Mouse (Mus musculus) spleen, adult 2 months (tissue): ENCODE measurements around the gene Lrriq4. TPM values are rescaled to one million over a fixed set of nuclear protein-coding genes. Genes with fewer than 3 reads are reported as not detected.

Experiments
- DNase-seq, 2 experiments: peaks; one replicate each; pipeline versions ENCODE4 v3.0.0 to v3.0.0-alpha.2; 2012 to 2021; ENCODE audit warnings: low spot score in 2 of 2, low read depth in 1 of 2
- H3K27ac ChIP-seq: fragments of 200-500 bp; 2 replicates; pipeline ENCODE4 v1.5.1; 2012; ENCODE audit warnings: low read length, inconsistent platforms; ENCODE audit not compliant: insufficient read depth
- H3K27me3 ChIP-seq: fragments of 200-500 bp; 2 replicates; pipeline ENCODE4 v1.6.1; 2012; ENCODE audit warnings: mild to moderate bottlenecking, moderate library complexity, low read length, inconsistent platforms; ENCODE audit not compliant: control insufficient read depth, insufficient read depth
- H3K36me3 ChIP-seq: fragments of 200-500 bp; 2 replicates; pipeline ENCODE4 v1.6.1; 2012; ENCODE audit warnings: mild to moderate bottlenecking, low read length, inconsistent platforms; ENCODE audit not compliant: control insufficient read depth, insufficient read depth
- H3K4me1 ChIP-seq: fragments of 200-500 bp; 2 replicates; pipeline ENCODE4 v1.6.1; 2011; ENCODE audit warnings: inconsistent platforms; ENCODE audit not compliant: control insufficient read depth, insufficient read depth, insufficient read length
- H3K4me3 ChIP-seq: fragments of 200-500 bp; 2 replicates; pipeline ENCODE4 v1.5.1; 2011; ENCODE audit warnings: mild to moderate bottlenecking, inconsistent platforms; ENCODE audit not compliant: insufficient read depth, insufficient read length; ENCODE audit errors: extremely low read depth
- CTCF ChIP-seq: fragments of 200-500 bp; IDR thresholded peaks from 2 replicates; pipeline ENCODE4 v1.5.1; 2011; ENCODE audit warnings: mild to moderate bottlenecking, inconsistent platforms; ENCODE audit not compliant: insufficient read depth, insufficient read length, insufficient replicate concordance; ENCODE audit errors: extremely low read depth
- POLR2A ChIP-seq: fragments of 200-500 bp; IDR thresholded peaks from 2 replicates; pipeline ENCODE4 v1.6.1; 2011; ENCODE audit warnings: low read depth, low read length, inconsistent platforms
- WGBS: fragments of 180-500 bp; shearing (Covaris S2); methylation state at CpG from one replicate; pipeline ENCODE4 v1.1.7; 2018; 5-methylcytosine and 5-hydroxymethylcytosine counted together
- polyA plus RNA-seq: library from polyadenylated mRNA; depleted of rRNA; stranded (reverse); fragments of >200 nt; gene quantifications from 2 replicates; pipeline ENCODE4 v1.2.3, GENCODE M21; 2012

Gene Lrriq4
- polyA plus RNA-seq, 1 experiment = not detected

DNA sequence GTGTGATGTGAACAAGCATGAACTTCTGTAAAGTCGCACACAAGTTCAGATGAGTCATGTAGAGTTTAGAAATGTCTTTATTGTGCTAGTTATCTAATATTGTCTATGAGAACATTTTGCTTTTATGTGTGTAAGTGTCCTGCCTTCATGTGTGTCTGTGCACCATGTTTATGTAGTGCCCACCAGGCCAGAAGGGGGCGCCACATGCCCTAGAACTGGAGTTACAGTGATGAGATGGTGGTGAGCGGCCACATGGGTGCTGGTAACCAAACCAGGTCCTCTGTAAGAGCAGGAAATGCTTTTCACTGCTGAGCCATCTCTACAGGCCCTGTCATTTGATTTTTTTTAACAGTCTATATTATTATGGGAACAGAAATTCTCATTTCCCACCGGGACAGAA, 8.7 kb upstream of the Lrriq4 start:
- TF ChIP-seq CTCF (no peak), POLR2A (no peak)
- DNase-seq = no peak
- Histone ChIP-seq H3K36me3 (no peaks in the 10 kb centered on the region), H3K27ac (no peak overlapping the region), H3K27me3 (no peaks in the 10 kb centered on the region), H3K4me3 (no peak overlapping the region), H3K4me1 (no peaks in the 10 kb centered on the region)
- WGBS = 89% methylated on average over 4 of the region's 4 CpGs

- WGBS = 67% methylated on average over 8 of the region's 8 CpGs
- Histone ChIP-seq H3K4me3 (no peak overlapping the region), H3K36me3 (no peaks in the 10 kb centered on the region), H3K4me1 (no peaks in the 10 kb centered on the region; the same call in 1 of the 2 replicates), H3K27me3 (peaks cover 10% of the 10 kb centered on the region), H3K27ac (no peak overlapping the region)
- no peak for DNase-seq
- TF ChIP-seq CTCF = no peak
Observed at GRCm38 (mm10) chr3:30646761-30647160, 2.5 kb downstream of the Lrriq4 start.

DNA sequence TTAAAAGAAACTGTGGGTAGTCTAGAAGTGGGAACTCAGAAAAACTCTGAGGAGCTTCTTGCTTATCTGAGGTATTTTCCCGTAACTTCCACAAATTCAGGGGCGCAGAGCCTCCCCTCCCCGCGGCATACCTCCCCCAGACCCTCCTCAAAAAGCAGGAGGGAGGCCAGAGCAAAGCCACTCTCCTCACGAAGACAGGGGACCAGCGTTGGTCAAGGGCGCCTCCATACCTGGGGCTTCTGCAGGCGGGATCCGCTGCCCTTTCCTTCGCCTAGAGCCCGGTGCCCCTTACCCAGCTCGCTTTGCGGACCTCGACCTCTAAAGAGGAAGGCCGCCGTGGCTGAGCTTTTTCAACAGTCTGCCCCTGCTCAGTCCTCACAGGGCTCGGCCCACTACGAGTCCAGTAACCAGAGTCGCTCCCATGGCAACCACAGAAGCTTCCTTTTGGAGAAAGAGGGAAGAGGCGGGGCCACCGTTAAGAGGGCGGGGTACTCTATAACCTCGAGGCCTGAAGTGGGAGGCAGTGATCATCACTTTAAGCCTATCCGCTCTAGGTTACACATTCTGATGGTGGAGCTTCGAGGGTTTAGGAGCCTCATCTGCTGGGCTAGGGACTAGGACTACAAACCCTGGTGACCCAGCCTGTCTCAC, 3.3 kb downstream of the Lrriq4 start, which contains the start of gene Lrrc34:
Gene Lrrc34 (minus strand): TSS at position 430 of the 651 bp plus-strand sequence.
- Histone ChIP-seq H3K36me3 (no peaks in the 10 kb centered on the region), H3K27me3 (peaks cover 10% of the 10 kb centered on the region), H3K4me3 (no peak within 1 kb of the TSS), H3K27ac (no peak within 1 kb of the TSS), H3K4me1 (no peaks in the 10 kb centered on the region; the same call in 1 of the 2 replicates)
- 5% methylated on average over 25 of the region's 25 CpGs for WGBS
- DNase-seq = no peak
- TF ChIP-seq CTCF (no peak), POLR2A (no peak)

- no peak for DNase-seq
- Histone ChIP-seq H3K27me3 (peaks cover 10% of the 10 kb centered on the region), H3K27ac (no peak overlapping the region), H3K36me3 (no peaks in the 10 kb centered on the region), H3K4me1 (no peaks in the 10 kb centered on the region; the same call in 1 of the 2 replicates), H3K4me3 (no peak overlapping the region)
- 93% methylated on average over 2 of the region's 2 CpGs for WGBS
- no peak for TF ChIP-seq POLR2A
- TF ChIP-seq CTCF = no peak
Observed at GRCm38 (mm10) chr3:30648466-30648865, 4.2 kb downstream of the Lrriq4 start.

- 2% methylated on average over 41 of the region's 41 CpGs for WGBS
- no peak for DNase-seq
- TF ChIP-seq POLR2A (no peak), CTCF (no peak)
- Histone ChIP-seq H3K4me3 (no peak overlapping the region; the same call in 1 of the 2 replicates), H3K27me3 (peaks cover 10% of the 10 kb centered on the region), H3K27ac (no peak overlapping the region), H3K4me1 (no peaks in the 10 kb centered on the region; the same call in 1 of the 2 replicates), H3K36me3 (no peaks in the 10 kb centered on the region)
Observed at GRCm38 (mm10) chr3:30650062-30650841, 5.9 kb downstream of the Lrriq4 start.

DNA sequence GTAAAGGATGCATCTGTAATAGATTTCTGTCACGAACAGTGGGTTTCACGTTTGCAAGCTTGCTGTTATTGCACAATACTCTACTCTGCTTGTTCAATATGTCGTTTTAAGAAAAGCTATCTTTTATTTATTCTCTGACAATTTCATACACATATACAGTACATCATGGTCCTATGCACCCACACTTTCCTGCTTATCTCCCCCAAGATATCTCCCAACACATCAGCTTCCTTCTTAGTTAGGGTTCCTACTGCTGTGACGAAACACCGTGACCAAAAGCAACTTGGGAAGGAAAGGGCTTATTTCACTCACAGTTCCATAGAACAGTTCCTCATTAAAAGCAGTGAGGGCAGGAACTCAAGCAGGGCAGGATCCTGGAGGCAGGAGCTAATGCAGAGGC, 11.6 kb downstream of the Lrriq4 start:
- H3K36me3 ChIP-seq = no peaks in the 10 kb centered on the region
- H3K4me3 ChIP-seq = no peak overlapping the region
- no peak overlapping the region for H3K27ac ChIP-seq
- DNase-seq = no peak
- H3K27me3 ChIP-seq = no peaks in the 10 kb centered on the region
- 78% methylated on average over 5 of the region's 5 CpGs for WGBS
- TF ChIP-seq POLR2A = no peak
- TF ChIP-seq CTCF = no peak
- no peaks in the 10 kb centered on the region for H3K4me1 ChIP-seq

GRCm38 (mm10) chr3:30658486-30658885, 14.2 kb downstream of the Lrriq4 start:
- H3K4me1 ChIP-seq = no peaks in the 10 kb centered on the region
- DNase-seq = no peak
- 89% methylated on average over 9 of the region's 9 CpGs for WGBS
- no peak overlapping the region for H3K27ac ChIP-seq
- no peak overlapping the region for H3K4me3 ChIP-seq
- no peak for TF ChIP-seq POLR2A
- TF ChIP-seq CTCF = no peak
- H3K27me3 ChIP-seq = no peaks in the 10 kb centered on the region
- H3K36me3 ChIP-seq = no peaks in the 10 kb centered on the region
